Mouse (Mus musculus): Measurements from ENCODE around the gene Rce1. TPM values are rescaled to one million over a fixed set of nuclear protein-coding genes. Genes with fewer than 3 reads are reported as not detected.

Rce1 gene
- total and polyA plus RNA-seq, 3 experiments: 32.9 to 52.1 (median 45.3) TPM

DNA sequence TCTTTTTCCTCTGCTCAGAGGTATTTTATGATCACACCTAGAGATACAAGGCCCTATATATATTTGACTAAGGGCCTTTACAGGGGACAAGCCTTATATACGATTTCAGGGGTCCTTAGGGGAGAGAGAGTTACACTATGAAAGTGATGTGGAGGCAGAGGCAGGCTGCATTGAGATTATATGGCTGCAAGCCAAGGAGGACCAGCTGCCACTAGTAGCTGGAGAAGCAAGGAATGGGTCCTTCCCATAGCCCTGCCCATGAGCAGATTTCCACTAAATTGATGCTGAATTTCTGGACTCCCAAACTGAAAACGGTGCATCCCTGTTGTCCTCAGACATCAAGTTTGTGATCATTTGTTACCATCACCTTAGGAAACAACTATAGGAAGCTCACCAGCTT lies 41.6 kb downstream of the Rce1 start:
- no peaks in the 10 kb centered on the region for H3K9me3 ChIP-seq (replicated peaks; ENCODE audit: low read length)
- no peak overlapping the region for H3K4me2 ChIP-seq (ENCODE audit: insufficient read depth, low read depth, poor library complexity, severe bottlenecking)
- H3K4me3 ChIP-seq (replicated peaks in 1 of 3; ENCODE audit: low read depth in 2 of 3, low read length in 2 of 3, poor library complexity in 1 of 3): no peak overlapping the region
- in situ Hi-C loops (cut with MboI; ENCODE audit: low pct_ligation_motif_present, low pct_unique_long_range_greater_than_20kb, low sequenced_read_pairs) (no loop called here), dilution Hi-C loops (cut with MboI; ENCODE audit: extremely low pct_ligation_motif_present, extremely low pct_unique_long_range_greater_than_20kb, low sequenced_read_pairs) (no loop called here)
- TF ChIP-seq JUN (IDR thresholded peaks at IDR 0.05; ENCODE audit: insufficient read depth, low read depth, low read length) (no peak), ELF1 (IDR thresholded peaks at IDR 0.05; ENCODE audit: low read depth, low read length) (no peak), CHD2 (IDR thresholded peaks at IDR 0.05; ENCODE audit: low read length) (no peak), CHD1 (IDR thresholded peaks at IDR 0.05; ENCODE audit: low read depth, low read length) (no peak), PAX5 (IDR thresholded peaks at IDR 0.05; ENCODE audit: low read length) (no peak), POLR2AphosphoS2 (IDR thresholded peaks at IDR 0.05; ENCODE audit: low read depth, low read length) (no peak), NELFE (IDR thresholded peaks at IDR 0.05; ENCODE audit: low read depth, low read length) (no peak)
- H3K4me1 ChIP-seq (ENCODE audit: control insufficient read depth in 1 of 2, insufficient read depth in 2 of 2): no peaks in the 10 kb centered on the region
- H3K27me3 ChIP-seq (replicated peaks): no peaks in the 10 kb centered on the region
- H3K27ac ChIP-seq (ENCODE audit: insufficient read depth, low read depth): no peak overlapping the region
- DNase-seq (ENCODE audit: extremely low read depth): no peak
- H3K79me2 ChIP-seq (replicated peaks; ENCODE audit: control insufficient read depth, extremely low read depth, insufficient read depth, poor library complexity, severe bottlenecking): no peaks in the 10 kb centered on the region
- no peaks in the 10 kb centered on the region for H3K36me3 ChIP-seq (replicated peaks in 1 of 2; ENCODE audit: control insufficient read depth in 1 of 2, insufficient read depth in 1 of 2, low read length in 1 of 2)
- H3K9ac ChIP-seq (ENCODE audit: insufficient read depth, low read depth): no peak overlapping the region

DNA sequence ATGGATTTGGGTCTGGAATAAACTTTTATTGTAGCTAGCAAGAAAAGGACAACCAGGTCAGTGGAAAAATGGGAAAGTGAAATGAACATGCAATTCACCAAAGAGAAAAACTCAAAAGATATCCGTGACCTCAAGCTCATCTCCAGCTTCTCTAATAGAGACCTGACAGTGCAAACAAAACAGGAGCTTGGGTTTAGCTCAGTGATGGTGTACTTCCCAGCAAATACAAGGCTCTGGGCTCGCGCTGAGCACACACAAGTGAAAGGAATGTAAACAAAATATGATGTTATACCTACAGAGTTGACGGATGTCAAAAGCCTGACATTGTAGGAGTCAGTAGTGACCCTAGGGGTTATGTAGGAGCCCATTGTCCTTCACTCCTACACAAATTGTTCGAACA lies 46.1 kb downstream of the Rce1 start:
- Histone ChIP-seq H3K4me3 (replicated peaks in 1 of 3; ENCODE audit: low read depth in 2 of 3, low read length in 2 of 3, poor library complexity in 1 of 3) (no peak overlapping the region), H3K79me2 (replicated peaks; ENCODE audit: control insufficient read depth, extremely low read depth, insufficient read depth, poor library complexity, severe bottlenecking) (no peaks in the 10 kb centered on the region), H3K4me2 (ENCODE audit: insufficient read depth, low read depth, poor library complexity, severe bottlenecking) (no peak overlapping the region), H3K9me3 (replicated peaks; ENCODE audit: low read length) (no peaks in the 10 kb centered on the region), H3K27me3 (replicated peaks) (no peaks in the 10 kb centered on the region), H3K9ac (ENCODE audit: insufficient read depth, low read depth) (no peak overlapping the region), H3K27ac (ENCODE audit: insufficient read depth, low read depth) (no peak overlapping the region), H3K36me3 (replicated peaks in 1 of 2; ENCODE audit: control insufficient read depth in 1 of 2, insufficient read depth in 1 of 2, low read length in 1 of 2) (no peaks in the 10 kb centered on the region), H3K4me1 (ENCODE audit: control insufficient read depth in 1 of 2, insufficient read depth in 2 of 2) (no peaks in the 10 kb centered on the region)
- dilution Hi-C loops (cut with MboI; ENCODE audit: extremely low pct_ligation_motif_present, extremely low pct_unique_long_range_greater_than_20kb, low sequenced_read_pairs) (no loop called here), in situ Hi-C loops (cut with MboI; ENCODE audit: low pct_ligation_motif_present, low pct_unique_long_range_greater_than_20kb, low sequenced_read_pairs) (no loop called here)
- no peak for DNase-seq (ENCODE audit: extremely low read depth)
- no peak for TF ChIP-seq HCFC1 (IDR thresholded peaks at IDR 0.05; ENCODE audit: low read depth, low read length)
- TF ChIP-seq CTCF (conservative IDR thresholded peaks at IDR 0.05 in 1 of 2, IDR thresholded peaks at IDR 0.05 in 1 of 2; ENCODE audit: low read depth in 2 of 2, low read length in 2 of 2): no peak
- no peak for TF ChIP-seq BHLHE40 (IDR thresholded peaks at IDR 0.05; ENCODE audit: low read depth, low read length)
- no peak for TF ChIP-seq POLR2A (IDR thresholded peaks at IDR 0.05; ENCODE audit: low read depth, low read length)
- TF ChIP-seq USF1 (IDR thresholded peaks at IDR 0.05; ENCODE audit: low read depth, low read length): no peak
- TF ChIP-seq CHD1 (IDR thresholded peaks at IDR 0.05; ENCODE audit: low read depth, low read length): no peak
- TF ChIP-seq MAX (IDR thresholded peaks at IDR 0.05; ENCODE audit: low read length): no peak
- no peak for TF ChIP-seq KAT2A (IDR thresholded peaks at IDR 0.05; ENCODE audit: insufficient replicate concordance, low read length)
- TF ChIP-seq MAZ (IDR thresholded peaks at IDR 0.05; ENCODE audit: low read depth, low read length): no peak
- no peak for TF ChIP-seq ZMIZ1 (IDR thresholded peaks at IDR 0.05; ENCODE audit: low read depth, low read length)
- TF ChIP-seq E2F4 (IDR thresholded peaks at IDR 0.05; ENCODE audit: insufficient replicate concordance, low read depth, low read length): no peak
- no peak for TF ChIP-seq MXI1 (IDR thresholded peaks at IDR 0.05; ENCODE audit: low read depth, low read length)
- no peak for TF ChIP-seq NRF1 (IDR thresholded peaks at IDR 0.05; ENCODE audit: low read depth, low read length)
- no peak for TF ChIP-seq GABPA (IDR thresholded peaks at IDR 0.05; ENCODE audit: insufficient replicate concordance, low read depth, low read length)
- TF ChIP-seq PAX5 (IDR thresholded peaks at IDR 0.05; ENCODE audit: low read length): no peak
